Mouse (Mus musculus): ENCODE measurements around the gene 3110001I22Rik. TPM values are rescaled to one million over a fixed set of nuclear protein-coding genes. Genes with fewer than 3 reads are reported as not detected.
"Not testable (repeated sequence)": the region's sequence is repeated elsewhere in the genome, so short reads cannot be mapped to it uniquely, and the experiment has no call there.

Gene 3110001I22Rik
- 6.0 and 6.7 TPM in 2 replicates for polyA plus RNA-seq (2015; fragmentation: Nextera tagmentation; extraction: Ambion mirVana)

DNA sequence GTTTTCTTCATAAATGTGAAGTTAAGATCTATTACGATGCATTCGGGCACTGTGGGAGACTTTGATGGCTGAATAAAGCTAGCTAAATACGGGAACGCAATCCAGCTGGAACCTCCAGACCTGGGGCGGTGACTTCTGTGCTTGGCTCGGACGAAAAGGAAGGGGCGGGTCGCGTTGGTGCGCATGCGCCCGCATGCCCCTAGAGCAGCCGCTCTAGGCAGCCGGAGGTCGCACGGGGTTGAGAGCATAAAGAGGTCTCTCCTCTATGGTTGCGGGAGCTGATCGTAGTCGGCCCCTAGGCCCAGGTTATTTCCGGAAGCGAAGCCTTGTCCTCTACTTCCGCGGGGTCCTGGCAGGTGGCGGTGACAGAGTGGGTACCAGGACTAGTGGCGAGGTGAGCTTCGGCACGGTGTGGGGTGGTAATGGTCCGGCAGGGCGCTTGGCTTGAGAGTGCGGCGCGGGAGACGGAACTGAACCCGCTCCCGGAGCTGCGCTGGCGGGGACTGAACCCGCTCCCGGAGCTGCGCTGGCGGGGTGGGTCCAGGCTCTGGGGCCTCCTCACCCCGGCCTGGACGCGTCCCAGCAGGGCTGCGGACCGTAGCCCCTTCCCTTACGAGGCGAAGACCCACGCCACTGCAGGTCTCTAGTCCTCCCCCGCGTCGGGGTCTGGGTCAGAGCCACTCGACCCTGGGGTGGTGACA is at the start of gene 3110001I22Rik, which contains the start of gene Bfar:
Gene 3110001I22Rik, plus strand, starts transcription at position 245 of the 701 bp plus-strand sequence.
Gene Bfar, plus strand, starts transcription at position 174 of the 701 bp plus-strand sequence.
- no peaks in the 10 kb centered on the region for H3K36me3 ChIP-seq (ENCODE audit: control insufficient read depth, insufficient read depth, low read length)
- H3K4me2 ChIP-seq (ENCODE audit: low read length) = peak within 1 kb of the TSS; percentile 89
- peak within 1 kb of the TSS; percentile 85 for H3K27ac ChIP-seq (ENCODE audit: low read depth, low read length)
- peaks cover 17% of the 10 kb centered on the region for H3K4me1 ChIP-seq (ENCODE audit: control insufficient read depth, insufficient read depth, low read depth, low read length)
- H3K9me3 ChIP-seq (ENCODE audit: control insufficient read depth, low read length) = no peaks in the 10 kb centered on the region
- under 1% methylated on average over 53 of the region's 54 CpGs for WGBS
- peak within 1 kb of the TSS; percentile 83 for H3K4me3 ChIP-seq (ENCODE audit: low read length)
- peak; percentile 94 for ATAC-seq
- H3K9ac ChIP-seq (ENCODE audit: low read depth, low read length) = peak within 1 kb of the TSS; percentile 89
- no peaks in the 10 kb centered on the region for H3K27me3 ChIP-seq (replicated peaks; ENCODE audit: control insufficient read depth, insufficient read depth, low read length)

GRCm38 (mm10) chr16:13628345-13628744 is 43.4 kb upstream of the 3110001I22Rik start:
- no peak for ATAC-seq
- Histone ChIP-seq H3K9me3 (ENCODE audit: control insufficient read depth, low read length) (no peaks in the 10 kb centered on the region), H3K4me2 (ENCODE audit: low read length) (no peak overlapping the region), H3K27me3 (replicated peaks; ENCODE audit: control insufficient read depth, insufficient read depth, low read length) (no peaks in the 10 kb centered on the region), H3K4me3 (ENCODE audit: low read length) (no peak overlapping the region), H3K36me3 (ENCODE audit: control insufficient read depth, insufficient read depth, low read length) (peaks cover 12% of the 10 kb centered on the region; the same call in 1 of the 2 replicates), H3K27ac (ENCODE audit: low read depth, low read length) (no peak overlapping the region), H3K9ac (ENCODE audit: low read depth, low read length) (no peak overlapping the region), H3K4me1 (ENCODE audit: control insufficient read depth, insufficient read depth, low read depth, low read length) (no peaks in the 10 kb centered on the region)
- WGBS = 45% methylated on average over 5 of the region's 5 CpGs

DNA sequence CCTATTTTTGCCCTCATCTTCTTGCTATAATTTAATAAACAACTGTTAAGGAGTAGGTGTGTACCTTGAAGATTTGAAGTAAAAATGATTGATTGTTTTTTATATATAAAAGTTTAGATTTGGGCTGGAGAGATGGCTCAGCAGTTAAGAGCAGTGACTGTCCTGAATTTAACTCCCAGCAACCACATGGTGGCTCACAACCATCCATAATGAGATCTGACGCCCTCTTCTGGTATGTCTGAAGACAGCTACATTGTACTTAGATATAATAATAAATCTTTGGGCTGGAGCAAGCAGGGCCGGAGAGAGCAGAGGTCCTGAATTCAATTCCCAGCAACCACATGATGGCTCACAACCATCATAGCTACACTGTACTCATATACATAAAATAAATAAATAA is 33.5 kb upstream of the 3110001I22Rik start:
- H3K4me3 ChIP-seq (ENCODE audit: low read length) = not testable (repeated sequence)

DNA sequence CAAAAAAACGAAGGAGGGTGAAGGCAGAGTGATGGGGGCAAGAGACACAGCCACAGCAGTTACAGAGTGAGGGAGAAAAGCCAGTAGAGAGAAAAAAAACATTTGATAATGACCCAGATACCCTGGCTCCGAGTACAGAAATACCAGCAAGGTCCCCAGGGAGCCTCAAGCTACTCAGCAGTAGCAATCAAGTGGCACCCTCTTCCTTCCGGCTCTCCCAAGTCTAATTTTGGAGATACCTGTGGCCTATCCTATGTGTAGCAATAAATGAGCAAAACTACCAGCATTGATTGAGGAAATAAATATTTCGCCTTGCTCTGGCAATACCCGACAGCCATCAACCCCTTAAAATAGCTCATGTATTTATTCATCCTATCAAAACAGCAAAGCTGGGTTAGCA is 32.2 kb upstream of the 3110001I22Rik start:
- Histone ChIP-seq H3K36me3 (ENCODE audit: control insufficient read depth, insufficient read depth, low read length) (peaks cover 3% of the 10 kb centered on the region), H3K4me3 (ENCODE audit: low read length) (no peak overlapping the region), H3K27ac (ENCODE audit: low read depth, low read length) (no peak overlapping the region), H3K9ac (ENCODE audit: low read depth, low read length) (no peak overlapping the region), H3K4me1 (ENCODE audit: control insufficient read depth, insufficient read depth, low read depth, low read length) (no peaks in the 10 kb centered on the region), H3K4me2 (ENCODE audit: low read length) (no peak overlapping the region), H3K27me3 (replicated peaks; ENCODE audit: control insufficient read depth, insufficient read depth, low read length) (no peaks in the 10 kb centered on the region), H3K9me3 (ENCODE audit: control insufficient read depth, low read length) (no peaks in the 10 kb centered on the region)
- WGBS = 82% methylated on average over 5 of the region's 5 CpGs
- ATAC-seq = no peak

More for the DNA sequence above, 33.5 kb upstream of the 3110001I22Rik start:
- not testable (repeated sequence) for ATAC-seq; H3K27me3 ChIP-seq (replicated peaks; ENCODE audit: control insufficient read depth, insufficient read depth, low read length); H3K27ac ChIP-seq (ENCODE audit: low read depth, low read length); H3K9ac ChIP-seq (ENCODE audit: low read depth, low read length); H3K4me2 ChIP-seq (ENCODE audit: low read length); H3K9me3 ChIP-seq (ENCODE audit: control insufficient read depth, low read length); H3K36me3 ChIP-seq (ENCODE audit: control insufficient read depth, insufficient read depth, low read length); H3K4me1 ChIP-seq (ENCODE audit: control insufficient read depth, insufficient read depth, low read depth, low read length)
- WGBS = 33% methylated on average over 2 of the region's 2 CpGs

DNA sequence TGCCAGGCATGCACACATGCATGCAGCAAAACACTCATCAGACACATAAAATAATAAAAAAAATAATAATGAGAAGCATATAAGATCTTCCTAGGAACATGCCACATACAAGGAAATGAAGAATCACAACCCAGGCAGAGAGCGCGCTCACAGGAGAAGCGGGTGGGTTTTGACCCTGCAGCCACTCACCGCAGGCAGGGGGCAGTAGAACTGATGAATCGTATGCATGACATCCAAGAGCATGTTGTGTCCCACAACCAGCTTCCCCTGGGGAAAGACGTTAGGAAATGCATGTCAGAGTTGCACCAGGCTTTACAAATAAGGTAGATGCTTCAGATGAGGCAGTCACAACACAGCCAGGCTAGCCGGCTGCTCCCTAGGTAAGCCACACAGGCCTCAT is 31.7 kb upstream of the 3110001I22Rik start:
- H3K4me3 ChIP-seq (ENCODE audit: low read length) = no peak overlapping the region
- no peaks in the 10 kb centered on the region for H3K4me1 ChIP-seq (ENCODE audit: control insufficient read depth, insufficient read depth, low read depth, low read length)
- 82% methylated on average over 7 of the region's 7 CpGs for WGBS
- H3K4me2 ChIP-seq (ENCODE audit: low read length) = no peak overlapping the region
- no peak for ATAC-seq
- no peak overlapping the region for H3K9ac ChIP-seq (ENCODE audit: low read depth, low read length)
- no peaks in the 10 kb centered on the region for H3K9me3 ChIP-seq (ENCODE audit: control insufficient read depth, low read length)
- H3K27ac ChIP-seq (ENCODE audit: low read depth, low read length) = no peak overlapping the region
- H3K36me3 ChIP-seq (ENCODE audit: control insufficient read depth, insufficient read depth, low read length) = peaks cover 3% of the 10 kb centered on the region
- H3K27me3 ChIP-seq (replicated peaks; ENCODE audit: control insufficient read depth, insufficient read depth, low read length) = no peaks in the 10 kb centered on the region

GRCm38 (mm10) chr16:13644474-13644873 is 27.3 kb upstream of the 3110001I22Rik start:
- ATAC-seq = no peak
- Histone ChIP-seq H3K4me1 (ENCODE audit: control insufficient read depth, insufficient read depth, low read depth, low read length) (no peaks in the 10 kb centered on the region), H3K27ac (ENCODE audit: low read depth, low read length) (no peak overlapping the region), H3K27me3 (replicated peaks; ENCODE audit: control insufficient read depth, insufficient read depth, low read length) (no peaks in the 10 kb centered on the region), H3K4me2 (ENCODE audit: low read length) (no peak overlapping the region), H3K9ac (ENCODE audit: low read depth, low read length) (no peak overlapping the region), H3K4me3 (ENCODE audit: low read length) (no peak overlapping the region), H3K36me3 (ENCODE audit: control insufficient read depth, insufficient read depth, low read length) (no peaks in the 10 kb centered on the region; the same call in 1 of the 2 replicates), H3K9me3 (ENCODE audit: control insufficient read depth, low read length) (no peaks in the 10 kb centered on the region)
- 90% methylated on average over 3 of the region's 3 CpGs for WGBS

- no peaks in the 10 kb centered on the region for H3K9me3 ChIP-seq (ENCODE audit: control insufficient read depth, low read length)
- no peak overlapping the region for H3K4me3 ChIP-seq (ENCODE audit: low read length)
- no peak overlapping the region for H3K4me2 ChIP-seq (ENCODE audit: low read length)
- WGBS = 88% methylated on average over 4 of the region's 4 CpGs
- no peaks in the 10 kb centered on the region for H3K27me3 ChIP-seq (replicated peaks; ENCODE audit: control insufficient read depth, insufficient read depth, low read length)
- H3K36me3 ChIP-seq (ENCODE audit: control insufficient read depth, insufficient read depth, low read length) = peaks cover 8% of the 10 kb centered on the region
- no peak overlapping the region for H3K9ac ChIP-seq (ENCODE audit: low read depth, low read length)
- no peaks in the 10 kb centered on the region for H3K4me1 ChIP-seq (ENCODE audit: control insufficient read depth, insufficient read depth, low read depth, low read length)
- H3K27ac ChIP-seq (ENCODE audit: low read depth, low read length) = no peak overlapping the region
- ATAC-seq = no peak
Measured at GRCm38 (mm10) chr16:13645930-13646329, 25.8 kb upstream of the 3110001I22Rik start.

GRCm38 (mm10) chr16:13658886-13659285 is 12.8 kb upstream of the 3110001I22Rik start:
- peaks cover 2% of the 10 kb centered on the region; the same call in 1 of the 2 replicates for H3K36me3 ChIP-seq (ENCODE audit: control insufficient read depth, insufficient read depth, low read length)
- no peak overlapping the region for H3K9ac ChIP-seq (ENCODE audit: low read depth, low read length)
- H3K27me3 ChIP-seq (replicated peaks; ENCODE audit: control insufficient read depth, insufficient read depth, low read length) = no peaks in the 10 kb centered on the region
- 96% methylated on average over 3 of the region's 3 CpGs for WGBS
- H3K9me3 ChIP-seq (ENCODE audit: control insufficient read depth, low read length) = no peaks in the 10 kb centered on the region
- no peak overlapping the region for H3K4me3 ChIP-seq (ENCODE audit: low read length)
- H3K4me2 ChIP-seq (ENCODE audit: low read length) = no peak overlapping the region
- no peaks in the 10 kb centered on the region for H3K4me1 ChIP-seq (ENCODE audit: control insufficient read depth, insufficient read depth, low read depth, low read length)
- no peak for ATAC-seq
- no peak overlapping the region for H3K27ac ChIP-seq (ENCODE audit: low read depth, low read length)

DNA sequence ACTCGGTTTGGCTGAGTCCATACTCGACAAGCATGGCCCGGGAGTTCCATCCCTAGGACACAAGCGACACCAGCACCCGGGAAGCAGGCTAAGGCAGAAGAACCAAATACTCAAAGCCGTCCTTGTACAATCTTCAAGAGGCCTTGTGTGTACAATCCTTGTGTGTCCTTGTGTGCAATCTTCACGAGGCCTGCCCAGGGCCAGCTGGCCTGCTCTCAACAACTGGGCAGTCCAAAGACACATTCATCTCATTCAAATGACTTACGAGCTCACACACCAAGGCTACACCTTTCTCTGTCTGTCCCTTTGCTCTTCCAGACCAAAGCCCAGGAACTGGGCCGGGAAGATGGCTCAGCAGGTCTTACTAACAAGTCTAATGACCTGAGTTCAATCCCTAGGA is 11.0 kb upstream of the 3110001I22Rik start:
- Histone ChIP-seq H3K27me3 (replicated peaks; ENCODE audit: control insufficient read depth, insufficient read depth, low read length) (no peaks in the 10 kb centered on the region), H3K9ac (ENCODE audit: low read depth, low read length) (no peak overlapping the region), H3K27ac (ENCODE audit: low read depth, low read length) (no peak overlapping the region), H3K4me1 (ENCODE audit: control insufficient read depth, insufficient read depth, low read depth, low read length) (no peaks in the 10 kb centered on the region), H3K36me3 (ENCODE audit: control insufficient read depth, insufficient read depth, low read length) (peaks cover 2% of the 10 kb centered on the region; the same call in 1 of the 2 replicates), H3K4me2 (ENCODE audit: low read length) (no peak overlapping the region), H3K9me3 (ENCODE audit: control insufficient read depth, low read length) (no peaks in the 10 kb centered on the region), H3K4me3 (ENCODE audit: low read length) (no peak overlapping the region)
- ATAC-seq = no peak
- WGBS = 95% methylated on average over 9 of the region's 9 CpGs
